Mouse (Mus musculus): ENCODE results near the gene E2f1.

DNA sequence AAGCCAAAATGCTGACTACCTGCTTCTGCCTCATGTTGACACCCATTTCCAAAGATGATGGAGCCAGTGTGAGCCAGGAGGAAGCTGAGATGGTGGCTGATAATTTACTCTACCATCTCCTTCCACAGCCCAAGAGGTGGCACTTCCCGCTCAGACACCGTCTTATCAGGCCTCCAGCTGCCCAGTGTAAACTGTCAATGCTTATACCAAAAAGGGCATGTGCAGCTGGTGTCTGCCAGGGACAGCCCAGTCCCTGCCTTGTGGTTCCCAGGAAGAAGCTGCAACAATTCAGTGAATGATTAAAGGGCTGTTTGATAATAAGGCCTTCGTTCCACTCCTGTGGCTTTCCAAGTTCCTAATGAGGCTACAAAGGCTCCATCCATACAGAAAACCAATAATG is 31.0 kb downstream of the E2f1 start:
- TF ChIP-seq CTCF (IDR thresholded peaks at IDR 0.05; ENCODE audit: low read depth, low read length) (no peak), POLR2A (IDR thresholded peaks at IDR 0.05; ENCODE audit: borderline replicate concordance, low read depth, low read length) (no peak)

Measured in bone marrow macrophage, adult 2 months (primary cell).